Mouse (Mus musculus) heart, embryonic 15.5 days (tissue): ENCODE data around the gene Slc9a2. TPM values are rescaled to one million over a fixed set of nuclear protein-coding genes. Genes with fewer than 3 reads are reported as not detected.

Experiments
- ATAC-seq: fragments of 200-750 bp; cut with Nextera tagmentation; replicated peaks from 2 replicates; pipeline ENCODE4 v1.8.0; 2017; ENCODE audit warnings: low read depth, moderate TSS enrichment; ENCODE audit not compliant: insufficient number of reproducible peaks, insufficient read depth, low FRiP score
- H3K27ac ChIP-seq: fragments of 300-500 bp; sonication (generic); 2 replicates; pipeline ENCODE4 v1.5.1; 2015; ENCODE audit warnings: mild to moderate bottlenecking, inconsistent platforms
- H3K27me3 ChIP-seq: fragments of 300-500 bp; sonication (generic); 2 replicates; pipeline ENCODE4 v1.6.1; 2015; ENCODE audit warnings: inconsistent platforms
- H3K36me3 ChIP-seq: fragments of 300-500 bp; sonication (generic); 2 replicates; pipeline ENCODE4 v1.6.1; 2015; ENCODE audit warnings: mild to moderate bottlenecking, inconsistent platforms
- H3K4me1 ChIP-seq: fragments of 300-500 bp; sonication (generic); replicated peaks from 2 replicates; pipeline ENCODE4 v1.6.1; 2015; ENCODE audit warnings: inconsistent platforms
- H3K4me2 ChIP-seq: fragments of 300-500 bp; sonication (generic); 2 replicates; pipeline ENCODE4 v1.6.1; 2015; ENCODE audit warnings: inconsistent platforms, mild to moderate bottlenecking, moderate library complexity
- H3K4me3 ChIP-seq: fragments of 300-500 bp; sonication (generic); 2 replicates; pipeline ENCODE4 v1.5.1; 2015; ENCODE audit warnings: mild to moderate bottlenecking, inconsistent platforms
- H3K9ac ChIP-seq: fragments of 300-500 bp; sonication (generic); 2 replicates; pipeline ENCODE4 v1.6.1; 2015; ENCODE audit warnings: mild to moderate bottlenecking, inconsistent platforms
- H3K9me3 ChIP-seq: fragments of 300-500 bp; sonication (generic); replicated peaks from 2 replicates; pipeline ENCODE4 v1.6.1; 2016; ENCODE audit warnings: inconsistent platforms
- WGBS: fragments of 180-500 bp; shearing (Covaris S2); methylation state at CpG from one replicate; pipeline ENCODE4 v1.1.7; 2015; ENCODE audit warnings: mixed read lengths; 5-methylcytosine and 5-hydroxymethylcytosine counted together
- polyA plus RNA-seq: library from polyadenylated mRNA; unstranded; fragments of >200 nt; fragmentation: Nextera tagmentation; extraction: Ambion mirVana; gene quantifications from 2 replicates; pipeline ENCODE4 v1.2.1, GENCODE M21; 2015

Slc9a2 gene
- 0.37 and 0.67 TPM in 2 replicates for polyA plus RNA-seq

GRCm38 (mm10) chr1:40680067-40680867 is at the start of gene Slc9a2:
Gene Slc9a2 (plus strand): TSS chr1:40680574.
- WGBS: 2% methylated on average over 25 of the region's 25 CpGs
- no peak within 1 kb of the TSS for H3K27ac ChIP-seq
- ATAC-seq: no peak

GRCm38 (mm10) chr1:40632407-40633062 is 47.8 kb upstream of the Slc9a2 start:
- Histone ChIP-seq H3K9ac (no peak overlapping the region), H3K36me3 (no peaks in the 10 kb centered on the region), H3K4me1 (no peaks in the 10 kb centered on the region), H3K27ac (no peak overlapping the region), H3K27me3 (no peaks in the 10 kb centered on the region), H3K4me2 (no peak overlapping the region), H3K9me3 (no peaks in the 10 kb centered on the region), H3K4me3 (no peak overlapping the region)
- 70% methylated on average over 2 of the region's 2 CpGs for WGBS
- no peak for ATAC-seq

More at GRCm38 (mm10) chr1:40680067-40680867, at the start of gene Slc9a2:
- Histone ChIP-seq H3K9ac (peak within 1 kb of the TSS; percentile 45), H3K4me3 (peak within 1 kb of the TSS; percentile 68), H3K4me1 (peaks cover 14% of the 10 kb centered on the region), H3K36me3 (no peaks in the 10 kb centered on the region), H3K27me3 (peaks cover 69% of the 10 kb centered on the region), H3K4me2 (peak within 1 kb of the TSS; percentile 99), H3K9me3 (no peaks in the 10 kb centered on the region)

DNA sequence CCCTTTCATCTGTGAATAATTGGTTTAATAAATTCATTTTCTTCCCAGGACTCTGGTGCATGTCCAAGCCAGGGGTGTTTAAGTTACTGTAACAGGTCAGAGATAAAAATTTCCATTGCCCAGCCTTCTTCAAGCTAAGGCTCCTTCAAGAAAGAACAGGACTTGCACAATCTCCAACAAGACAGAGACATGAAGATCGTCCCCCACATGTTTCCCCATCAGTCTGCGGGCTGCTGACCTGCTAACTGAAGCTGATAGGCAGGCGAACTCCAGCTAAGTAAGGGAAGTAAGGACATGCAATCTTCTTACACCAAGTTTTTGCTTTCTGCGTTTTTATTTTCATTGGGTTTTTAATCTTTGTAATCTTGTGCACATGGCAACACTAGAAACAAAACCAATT is 45.8 kb upstream of the Slc9a2 start:
- H3K27ac ChIP-seq: no peak overlapping the region
- H3K4me3 ChIP-seq: no peak overlapping the region
- H3K9me3 ChIP-seq: no peaks in the 10 kb centered on the region
- no peak overlapping the region for H3K9ac ChIP-seq
- no peak overlapping the region for H3K4me2 ChIP-seq
- H3K4me1 ChIP-seq: no peaks in the 10 kb centered on the region
- no peak for ATAC-seq
- no peaks in the 10 kb centered on the region for H3K36me3 ChIP-seq
- no peaks in the 10 kb centered on the region for H3K27me3 ChIP-seq
- 61% methylated on average over 4 of the region's 4 CpGs for whole genome bisulfite sequencing

DNA sequence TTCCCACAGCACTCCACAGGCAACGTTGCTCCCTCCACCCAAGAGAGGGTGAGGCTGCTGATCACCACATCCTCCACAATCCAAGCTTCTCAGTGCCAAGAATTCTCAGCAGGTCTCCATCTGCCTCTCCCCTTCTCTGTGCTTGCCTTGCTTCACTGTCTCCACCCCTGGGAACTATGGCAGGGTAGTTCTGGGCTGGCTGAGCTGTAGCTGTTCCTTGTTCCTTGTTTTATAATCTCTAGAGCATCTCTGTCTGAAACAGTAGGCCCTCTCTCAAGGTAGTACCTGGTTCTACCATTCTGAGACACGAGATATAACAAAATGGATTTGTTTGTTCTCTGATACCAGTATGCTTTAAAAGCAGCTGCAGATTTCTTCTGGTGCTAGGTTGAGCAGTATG is 32.1 kb upstream of the Slc9a2 start:
- H3K27me3 ChIP-seq: no peaks in the 10 kb centered on the region
- no peak overlapping the region for H3K9ac ChIP-seq
- no peaks in the 10 kb centered on the region for H3K36me3 ChIP-seq
- 60% methylated on average over 2 of the region's 2 CpGs for WGBS
- H3K27ac ChIP-seq: no peak overlapping the region
- no peak overlapping the region for H3K4me3 ChIP-seq
- no peak for ATAC-seq
- H3K4me2 ChIP-seq: no peak overlapping the region
- H3K4me1 ChIP-seq: no peaks in the 10 kb centered on the region
- H3K9me3 ChIP-seq: no peaks in the 10 kb centered on the region

DNA sequence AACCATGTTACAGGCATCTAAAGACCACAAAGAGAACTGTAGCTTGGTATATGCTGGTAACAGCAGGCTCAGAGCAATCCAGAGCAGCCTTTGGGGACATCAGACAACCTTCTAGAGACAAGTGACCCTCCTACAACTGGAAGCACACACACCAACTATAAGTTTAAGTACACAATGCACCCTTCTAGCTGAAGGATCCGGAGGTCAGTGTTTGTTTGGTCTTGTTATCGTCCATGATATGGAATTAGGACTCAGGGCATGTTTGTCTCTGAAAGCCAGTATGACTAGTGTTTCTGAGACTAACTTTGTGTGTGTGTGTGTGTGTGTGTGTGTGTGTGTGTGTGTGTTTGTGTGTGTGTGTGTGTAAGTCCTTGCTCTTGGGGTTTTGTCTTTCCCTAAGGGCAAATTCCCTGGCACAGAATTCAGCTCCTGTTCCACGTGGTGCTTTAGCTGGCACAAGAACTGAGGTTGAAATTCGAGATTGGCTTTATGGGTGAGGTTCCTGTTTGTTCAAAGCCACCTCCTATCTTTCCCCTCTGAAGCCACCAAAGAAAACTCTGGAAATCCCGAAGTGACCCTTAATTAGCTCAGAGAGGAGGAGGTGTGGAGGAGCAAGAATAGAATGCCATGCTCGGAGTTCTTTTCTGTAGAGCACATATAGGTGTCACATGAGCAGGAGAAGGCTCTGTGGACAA is 29.4 kb upstream of the Slc9a2 start:
- Histone ChIP-seq H3K9me3 (no peaks in the 10 kb centered on the region), H3K27me3 (no peaks in the 10 kb centered on the region), H3K36me3 (no peaks in the 10 kb centered on the region), H3K27ac (no peak overlapping the region), H3K4me1 (no peaks in the 10 kb centered on the region), H3K4me2 (no peak overlapping the region), H3K9ac (no peak overlapping the region), H3K4me3 (no peak overlapping the region)
- no peak for ATAC-seq
- 47% methylated on average over 6 of the region's 6 CpGs for WGBS

DNA sequence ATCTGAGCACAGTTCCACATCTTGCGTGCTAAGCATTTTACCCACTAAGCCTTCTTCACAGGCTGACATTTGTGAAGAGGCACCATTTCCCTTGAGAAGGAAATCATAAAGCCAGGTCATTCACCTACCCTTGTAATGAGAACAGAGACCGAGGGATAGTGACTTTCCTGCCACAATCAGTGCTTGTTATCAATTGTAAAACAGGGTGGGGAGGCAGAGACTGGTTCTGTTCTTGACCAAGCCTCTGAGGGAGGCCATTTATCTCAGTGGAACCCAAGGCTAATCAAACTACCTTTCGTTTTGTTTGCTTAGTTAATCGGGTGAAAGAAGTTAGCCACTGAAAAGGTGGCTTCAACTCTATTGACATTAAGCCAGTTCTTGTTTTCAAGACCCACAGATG is 23.3 kb upstream of the Slc9a2 start:
- Histone ChIP-seq H3K4me2 (no peak overlapping the region), H3K4me1 (peaks cover 18% of the 10 kb centered on the region), H3K9ac (no peak overlapping the region), H3K9me3 (no peaks in the 10 kb centered on the region), H3K4me3 (no peak overlapping the region), H3K27me3 (no peaks in the 10 kb centered on the region), H3K36me3 (no peaks in the 10 kb centered on the region), H3K27ac (no peak overlapping the region)
- no peak for ATAC-seq
- 47% methylated on average over 4 of the region's 4 CpGs for WGBS

DNA sequence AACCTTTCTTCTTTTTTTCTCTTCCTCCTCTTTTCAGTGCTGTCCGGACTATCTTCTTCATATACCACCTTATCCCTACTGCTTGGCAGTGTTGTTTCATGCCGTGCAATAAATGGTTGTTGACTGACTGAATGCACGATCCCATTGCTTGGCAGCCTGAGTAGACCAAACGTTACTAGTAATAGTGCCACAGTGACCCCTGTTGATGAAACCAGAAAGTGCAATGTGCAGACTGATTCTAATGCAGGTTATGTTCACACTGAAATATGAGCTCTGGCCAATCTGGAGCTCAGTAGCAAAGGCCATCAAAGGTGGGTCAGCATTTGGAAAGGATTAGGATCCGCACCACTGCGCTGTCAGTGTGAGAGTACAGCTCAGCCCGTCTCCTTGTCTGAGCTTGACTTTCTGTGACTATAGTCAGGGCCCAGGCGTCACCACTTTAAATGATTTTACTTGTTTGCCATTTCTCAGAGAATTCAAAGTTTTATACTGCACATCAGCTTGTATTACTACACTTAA is 22.3 kb upstream of the Slc9a2 start:
- Histone ChIP-seq H3K27me3 (no peaks in the 10 kb centered on the region), H3K4me3 (no peak overlapping the region), H3K9ac (no peak overlapping the region), H3K4me2 (no peak overlapping the region), H3K4me1 (peaks cover 18% of the 10 kb centered on the region), H3K27ac (no peak overlapping the region), H3K9me3 (no peaks in the 10 kb centered on the region), H3K36me3 (no peaks in the 10 kb centered on the region)
- 45% methylated on average over 8 of the region's 8 CpGs for WGBS
- ATAC-seq: no peak

DNA sequence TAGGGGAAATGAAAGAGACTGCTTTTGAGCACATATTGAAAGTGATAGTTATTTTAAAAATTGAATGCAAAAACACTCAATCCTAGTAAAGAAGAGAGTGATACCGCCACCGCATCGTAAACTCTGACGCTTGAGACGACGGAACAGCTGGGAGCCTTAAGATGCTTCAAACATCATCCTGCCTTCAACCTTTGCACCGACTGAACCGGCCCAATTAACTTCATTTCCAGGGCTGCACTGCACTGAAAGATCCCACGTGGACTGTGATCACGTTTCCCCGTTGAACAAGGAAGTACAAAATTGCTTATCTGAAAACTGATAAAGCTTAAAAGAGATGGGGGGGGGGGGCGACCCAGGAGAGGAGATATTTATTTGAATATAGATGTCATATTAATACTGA is 21.4 kb upstream of the Slc9a2 start:
- Histone ChIP-seq H3K27me3 (no peaks in the 10 kb centered on the region), H3K9ac (no peak overlapping the region), H3K36me3 (no peaks in the 10 kb centered on the region), H3K4me1 (peaks cover 18% of the 10 kb centered on the region), H3K9me3 (no peaks in the 10 kb centered on the region), H3K27ac (peak overlapping the region; percentile 38; the same call in 1 of the 2 replicates), H3K4me3 (no peak overlapping the region), H3K4me2 (0 out of 2 replicates have a peak overlapping the region, but pooled peaks have one; percentile 17)
- WGBS: 53% methylated on average over 12 of the region's 12 CpGs
- no peak for ATAC-seq

DNA sequence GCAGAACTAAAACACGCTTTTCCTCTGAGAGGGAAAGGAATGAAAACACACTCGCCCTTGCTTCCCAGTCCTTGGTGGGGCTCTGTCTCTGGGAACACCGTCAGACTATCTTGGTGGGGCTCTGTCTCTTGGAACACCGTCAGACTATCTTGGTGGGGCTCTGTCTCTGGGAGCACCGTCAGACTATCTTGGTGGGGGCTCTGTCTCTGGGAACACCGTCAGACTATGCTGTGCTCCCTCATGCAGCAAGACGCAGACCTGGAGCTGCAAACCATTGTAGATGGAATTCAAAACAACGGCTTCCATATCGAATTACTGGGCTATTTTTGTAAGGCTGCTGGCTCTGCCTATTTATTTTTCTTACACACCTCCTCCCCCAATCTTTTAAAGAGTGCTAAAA is 20.9 kb upstream of the Slc9a2 start:
- Histone ChIP-seq H3K4me2 (peak overlapping the region; percentile 17; the same call in 1 of the 2 replicates), H3K9me3 (no peaks in the 10 kb centered on the region), H3K4me1 (peaks cover 18% of the 10 kb centered on the region), H3K27me3 (no peaks in the 10 kb centered on the region), H3K9ac (no peak overlapping the region), H3K36me3 (no peaks in the 10 kb centered on the region), H3K4me3 (no peak overlapping the region), H3K27ac (peak overlapping the region; percentile 38)
- WGBS: 18% methylated on average over 9 of the region's 9 CpGs
- ATAC-seq: no peak

DNA sequence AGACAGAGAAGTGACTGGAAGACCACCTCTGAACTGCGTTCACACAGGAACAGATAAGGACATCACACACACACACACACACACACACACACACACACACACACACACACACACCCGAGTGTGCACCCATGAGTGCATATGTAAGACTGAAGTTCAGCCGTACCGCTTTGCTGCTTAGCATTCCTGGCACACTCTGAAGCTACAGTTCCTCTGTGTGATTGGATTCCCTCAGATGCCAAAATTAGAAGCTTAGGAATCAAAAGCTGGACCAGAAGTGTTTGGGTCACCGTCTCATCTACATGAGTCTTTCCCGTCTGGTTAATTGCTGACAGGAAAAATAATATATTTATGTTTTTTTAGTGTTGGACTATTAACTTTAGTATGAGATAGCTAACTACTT is 19.5 kb upstream of the Slc9a2 start:
- 44% methylated on average over 6 of the region's 6 CpGs for whole genome bisulfite sequencing
- peaks cover 18% of the 10 kb centered on the region for H3K4me1 ChIP-seq
- H3K27ac ChIP-seq: 0 out of 2 replicates have a peak overlapping the region, but pooled peaks have one; percentile 7
- no peak overlapping the region for H3K9ac ChIP-seq
- no peaks in the 10 kb centered on the region for H3K27me3 ChIP-seq
- H3K4me3 ChIP-seq: no peak overlapping the region
- no peak for ATAC-seq
- H3K4me2 ChIP-seq: no peak overlapping the region
- H3K9me3 ChIP-seq: no peaks in the 10 kb centered on the region
- no peaks in the 10 kb centered on the region for H3K36me3 ChIP-seq
